Mouse (Mus musculus) adrenal gland, postnatal 36 days (tissue): ENCODE measurements at regions not wholly inside any gene's neighbourhood (a gene's known extent, or its start where the extent isn't known, plus 50 kb on each side); places are given as distances from the start of the nearest gene placed in this dataset.

Experiments used
- DNase-seq, 2 experiments: peaks; one replicate each; pipeline ENCODE4 v3.0.0; 2021; ENCODE audit warnings: mixed read lengths in 1 of 2

- DNase-seq, result no peak
Observed at GRCm38 (mm10) chr14:61819251-61819650, 212.0 kb downstream of the Kcnrg start.

- no peak for DNase-seq
Observed at GRCm38 (mm10) chr14:61834291-61834936, 227.2 kb downstream of the Kcnrg start.

- no peak for DNase-seq
Observed at GRCm38 (mm10) chr14:61835729-61836128, 228.5 kb downstream of the Kcnrg start.

- DNase-seq, result no peak
Observed at GRCm38 (mm10) chr14:61836231-61836630, 229.0 kb downstream of the Kcnrg start.

- no peak for DNase-seq
Observed at GRCm38 (mm10) chr14:61836965-61837364, 229.7 kb downstream of the Kcnrg start.

GRCm38 (mm10) chr14:61837851-61838250 lies 230.6 kb downstream of the Kcnrg start:
- DNase-seq, result no peak

GRCm38 (mm10) chr14:61842476-61842875 lies 235.2 kb downstream of the Kcnrg start:
- no peak for DNase-seq

- DNase-seq, result peak in 1 of 2 experiments; percentile 23
Observed at GRCm38 (mm10) chr14:61846441-61846840, 239.2 kb downstream of the Kcnrg start.

GRCm38 (mm10) chr14:61850244-61850643 lies 243.0 kb downstream of the Kcnrg start:
- DNase-seq, result peak in 1 of 2 experiments; percentile 43

- peak; percentile 72 to 75 for DNase-seq
Observed at GRCm38 (mm10) chr14:61857616-61858015, 250.4 kb downstream of the Kcnrg start.

GRCm38 (mm10) chr14:61860688-61861087 lies 253.4 kb downstream of the Kcnrg start:
- no peak for DNase-seq

GRCm38 (mm10) chr14:61861357-61861958 lies 254.2 kb downstream of the Kcnrg start:
- DNase-seq, result no peak

- no peak for DNase-seq
Observed at GRCm38 (mm10) chr14:61862931-61863330, 255.7 kb downstream of the Kcnrg start.

GRCm38 (mm10) chr14:61863475-61863874 lies 256.2 kb downstream of the Kcnrg start:
- DNase-seq, result no peak

- DNase-seq, result no peak
Observed at GRCm38 (mm10) chr14:61866532-61867268, 259.4 kb downstream of the Kcnrg start.

GRCm38 (mm10) chr14:61874206-61874605 lies 266.9 kb downstream of the Kcnrg start:
- peak; percentile 60 to 66 for DNase-seq

GRCm38 (mm10) chr14:61879416-61879815 lies 272.2 kb downstream of the Kcnrg start:
- no peak for DNase-seq

GRCm38 (mm10) chr14:61880514-61881259 lies 273.4 kb downstream of the Kcnrg start:
- no peak for DNase-seq

GRCm38 (mm10) chr14:61885241-61886015 lies 278.2 kb downstream of the Kcnrg start:
- DNase-seq, result no peak

- peak in 1 of 2 experiments; percentile 5 for DNase-seq
Observed at GRCm38 (mm10) chr14:61889626-61890025, 282.4 kb downstream of the Kcnrg start.

- no peak for DNase-seq
Observed at GRCm38 (mm10) chr14:61893786-61894185, 286.5 kb downstream of the Kcnrg start.

GRCm38 (mm10) chr14:61896879-61897278 lies 289.6 kb downstream of the Kcnrg start:
- DNase-seq, result no peak
